Mouse (Mus musculus) urinary bladder, postnatal 36 days (tissue): ENCODE data around the gene Zfp982.
"Not testable (repeated sequence)": the region's sequence is repeated elsewhere in the genome, so short reads cannot be mapped to it uniquely, and the experiment has no call there.

Source experiments
- DNase-seq, 2 experiments: peaks; one replicate each; pipeline ENCODE4 v3.0.0; 2022; ENCODE audit warnings: low spot score in 2 of 2, mixed read lengths in 1 of 2

The Zfp982 gene

DNA sequence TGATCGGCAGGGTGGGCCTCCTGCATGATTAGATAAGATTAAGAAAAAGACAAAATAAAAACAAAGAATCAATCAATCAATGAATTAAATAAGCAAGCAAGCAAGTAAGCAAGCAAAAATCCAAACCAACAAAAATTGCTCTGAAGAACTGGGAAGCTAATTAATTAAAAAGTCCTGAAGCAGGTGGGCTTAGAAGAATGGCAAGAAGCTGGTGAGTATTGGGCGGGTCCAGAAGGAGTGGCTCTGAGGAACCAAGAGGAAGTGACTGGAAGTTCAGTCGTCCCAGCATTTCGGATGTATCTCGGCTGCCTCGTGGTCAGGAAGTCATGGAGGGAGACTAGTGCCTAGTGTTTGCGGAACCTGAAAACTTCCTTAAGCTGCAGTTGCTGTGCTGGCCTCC, at the start of gene Zfp982:
TSS of gene Zfp982 (plus strand) at position 301 of the 400 bp plus-strand sequence.
- DNase-seq: not testable (repeated sequence)

- not testable (repeated sequence) for DNase-seq
Measured at GRCm38 (mm10) chr4:147442649-147443553, 49.3 kb upstream of the Zfp982 start.

DNA sequence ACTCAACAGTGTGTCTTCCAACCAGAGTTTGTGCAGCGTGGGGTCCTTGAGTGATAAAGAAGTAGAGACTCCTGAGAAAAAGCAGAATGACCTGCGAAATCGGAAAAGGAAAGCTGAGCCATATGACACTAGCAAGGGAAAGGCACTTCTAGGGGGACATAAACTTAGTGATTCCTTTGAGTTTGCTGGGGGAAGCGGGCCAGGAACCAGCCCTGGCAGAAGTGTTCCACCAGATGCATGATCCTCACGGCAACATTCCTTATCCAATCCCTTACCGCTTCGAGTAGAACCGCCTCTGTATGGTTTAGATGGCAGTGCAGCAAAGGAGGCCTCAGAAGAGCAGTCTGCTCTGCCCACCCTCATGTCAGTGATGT, 48.7 kb upstream of the Zfp982 start:
- DNase-seq: not testable (repeated sequence)

DNA sequence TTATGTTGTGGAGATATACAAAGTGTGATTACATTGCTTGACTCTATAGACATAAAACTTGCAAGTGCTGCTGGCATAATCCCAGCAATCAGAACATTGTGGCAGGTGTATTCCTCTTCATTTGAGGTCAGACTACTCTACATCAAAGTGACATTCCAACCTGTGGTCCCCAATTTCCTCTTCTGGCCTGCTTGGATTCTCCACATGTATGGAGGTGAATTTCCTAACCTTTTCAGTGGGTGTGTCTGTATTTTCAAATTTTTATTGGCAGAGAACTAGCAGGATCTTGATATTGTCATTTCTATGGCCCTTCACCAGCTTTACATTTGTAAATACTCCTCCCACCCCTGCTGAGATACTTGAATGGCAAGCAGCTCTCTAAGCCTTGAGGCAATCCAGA, 46.8 kb upstream of the Zfp982 start:
- not testable (repeated sequence) for DNase-seq

GRCm38 (mm10) chr4:147448358-147448757, 43.9 kb upstream of the Zfp982 start:
- no peak for DNase-seq

GRCm38 (mm10) chr4:147449099-147449581, 43.1 kb upstream of the Zfp982 start:
- no peak for DNase-seq

- DNase-seq: not testable (repeated sequence)
Measured at GRCm38 (mm10) chr4:147449986-147450385, 42.2 kb upstream of the Zfp982 start.

- not testable (repeated sequence) for DNase-seq
Measured at GRCm38 (mm10) chr4:147467207-147467606, 25.0 kb upstream of the Zfp982 start.

- DNase-seq: not testable (repeated sequence)
Measured at GRCm38 (mm10) chr4:147498772-147499613, 6.8 kb downstream of the Zfp982 start.

DNA sequence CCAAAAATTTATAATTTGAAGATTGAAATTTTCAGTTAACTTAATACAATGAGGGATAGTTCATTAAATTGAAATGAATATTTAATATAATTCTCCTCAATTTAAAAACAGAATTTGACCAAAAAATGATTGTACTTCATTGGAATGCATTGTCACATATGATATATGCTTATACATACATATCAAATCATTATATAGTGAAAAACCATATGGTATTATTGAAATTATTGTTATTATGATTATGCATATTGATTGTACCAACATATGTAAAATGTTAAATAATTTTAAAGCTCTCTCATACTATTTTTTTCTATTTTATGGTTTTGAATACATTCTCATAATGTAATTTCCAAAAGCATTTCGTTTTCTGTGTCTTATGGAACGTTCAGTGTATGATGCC, 17.0 kb downstream of the Zfp982 start:
- no peak for DNase-seq

- DNase-seq: no peak
Measured at GRCm38 (mm10) chr4:147518981-147519380, 26.8 kb downstream of the Zfp982 start.

GRCm38 (mm10) chr4:147520100-147520499, 27.9 kb downstream of the Zfp982 start:
- DNase-seq: no peak

DNA sequence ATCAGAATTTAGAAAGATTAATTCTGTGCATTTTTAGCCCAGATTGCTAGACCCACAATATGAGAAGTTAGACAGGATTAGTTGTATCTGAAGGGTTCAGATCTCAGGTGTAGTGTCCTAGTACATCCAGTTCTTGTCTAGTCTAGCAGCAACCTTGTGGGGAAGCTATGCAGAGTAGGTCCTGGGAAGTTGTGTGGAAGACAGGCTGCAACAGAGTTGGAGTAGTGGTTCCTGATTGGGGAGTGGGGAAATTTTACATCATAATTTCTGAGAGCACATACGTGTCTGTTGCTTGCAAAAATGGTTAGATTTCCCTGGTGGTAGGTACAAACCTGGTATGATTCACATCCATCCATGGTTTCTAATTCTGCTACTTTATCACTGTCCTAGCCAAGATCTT, 32.9 kb downstream of the Zfp982 start:
- no peak for DNase-seq

DNA sequence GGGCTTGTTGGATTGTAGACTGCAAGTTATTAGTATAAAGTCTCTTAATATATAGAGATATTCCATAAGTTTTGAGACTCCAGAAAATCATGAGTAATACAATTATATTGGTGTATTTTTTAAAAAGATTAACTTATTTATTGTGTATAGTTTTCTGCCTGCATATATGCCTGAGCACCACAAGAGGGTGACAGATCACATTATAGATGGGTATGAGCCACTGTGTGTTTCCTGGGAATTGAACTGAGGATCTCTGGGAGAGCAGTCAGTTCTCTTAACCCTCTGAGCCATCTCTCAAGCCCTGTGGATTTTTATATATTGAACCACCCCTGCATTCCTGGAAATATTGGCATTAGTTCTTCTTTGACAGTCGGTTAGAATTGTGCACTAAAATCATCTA, 38.1 kb downstream of the Zfp982 start:
- DNase-seq: no peak

GRCm38 (mm10) chr4:147535916-147536315, 43.7 kb downstream of the Zfp982 start:
- DNase-seq: not testable (repeated sequence)

GRCm38 (mm10) chr4:147537702-147538101, 45.5 kb downstream of the Zfp982 start:
- DNase-seq: no peak

DNA sequence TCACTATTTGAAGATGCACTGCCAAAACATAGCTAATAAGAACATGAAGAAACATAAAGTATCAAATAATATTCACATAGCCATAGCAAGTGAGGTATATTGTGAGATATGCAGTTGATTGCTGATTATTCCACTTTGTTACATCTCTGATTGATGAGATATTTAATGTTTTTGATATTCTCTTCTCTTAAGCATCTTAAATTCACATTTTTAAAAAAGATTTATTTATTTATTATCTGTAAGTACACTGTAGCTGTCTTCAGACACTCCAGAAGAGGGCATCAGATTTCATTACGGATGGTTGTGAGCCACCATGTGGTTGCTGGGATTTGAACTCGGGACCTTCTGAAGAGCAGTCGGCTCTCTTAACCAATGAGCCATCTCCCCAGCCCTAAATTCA, 47.7 kb downstream of the Zfp982 start, which contains the start of gene Gm16503:
TSS of gene Gm16503 (plus strand) at position 301 of the 400 bp plus-strand sequence.
- not testable (repeated sequence) for DNase-seq

DNA sequence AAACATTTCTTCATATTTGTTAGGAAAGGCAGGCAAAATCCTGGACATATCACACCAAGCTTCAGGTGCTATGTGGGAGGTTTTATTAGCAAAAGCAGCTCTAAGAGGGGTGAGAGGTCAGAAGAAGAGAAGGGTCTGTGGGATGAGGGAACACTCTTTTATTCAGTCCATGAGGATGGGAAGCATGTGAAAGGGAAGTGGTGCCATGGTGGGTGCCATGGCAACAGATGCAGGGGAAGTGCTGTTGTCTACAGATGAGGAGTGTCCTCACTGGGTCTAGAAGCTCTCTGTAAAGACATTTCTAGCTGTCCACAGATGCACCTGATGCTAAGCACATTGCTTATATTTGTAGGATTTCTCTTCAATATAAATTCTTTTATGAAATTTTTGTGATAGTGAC, 48.9 kb downstream of the Zfp982 start:
- DNase-seq: no peak

DNA sequence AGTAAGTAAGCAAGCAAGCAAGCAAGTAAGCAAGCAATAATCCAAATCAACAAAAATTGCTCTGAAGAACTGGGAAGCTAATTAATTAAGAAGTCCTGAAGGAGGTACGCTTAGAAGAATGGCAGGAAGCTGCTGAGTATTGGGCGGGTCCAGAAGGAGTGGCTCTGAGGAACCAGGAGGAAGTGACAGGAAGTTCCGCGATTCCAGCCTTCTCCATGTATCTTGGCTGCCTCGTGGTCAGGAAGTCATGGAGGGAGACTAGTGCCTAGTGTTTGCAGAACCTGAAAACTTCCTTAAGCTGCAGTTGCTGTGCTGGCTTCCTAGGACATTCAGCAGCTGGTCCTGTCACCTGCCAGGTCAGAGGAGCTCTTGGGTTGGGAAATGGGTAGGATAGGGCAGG, 60.9 kb downstream of the Zfp982 start, which contains the start of gene Zfp985:
TSS of gene Zfp985 (plus strand) at position 207 of the 400 bp plus-strand sequence.
- DNase-seq: not testable (repeated sequence)

GRCm38 (mm10) chr4:147554361-147554760, 62.1 kb downstream of the Zfp982 start:
- DNase-seq: not testable (repeated sequence)

DNA sequence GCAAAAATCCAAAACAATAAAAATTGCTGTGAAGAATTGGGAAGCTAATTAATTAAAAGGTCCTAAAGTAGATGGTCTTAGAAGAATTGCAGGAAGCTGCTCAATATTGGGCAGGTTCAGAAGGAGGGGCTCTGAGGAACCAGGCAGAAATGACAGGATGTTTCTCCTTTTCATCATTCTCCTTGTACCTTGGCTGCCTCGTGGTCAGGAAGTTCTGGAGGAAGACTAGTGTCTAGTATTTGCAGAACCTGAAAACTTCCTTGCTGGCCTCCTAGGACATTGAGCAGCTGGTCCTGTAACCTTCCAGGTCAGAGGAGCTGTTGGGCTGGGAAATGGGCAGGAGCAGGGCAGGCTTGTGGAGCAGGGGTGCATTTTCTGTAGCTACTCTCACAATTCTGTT, 64.7 kb downstream of the Zfp982 start:
- DNase-seq: not testable (repeated sequence)

DNA sequence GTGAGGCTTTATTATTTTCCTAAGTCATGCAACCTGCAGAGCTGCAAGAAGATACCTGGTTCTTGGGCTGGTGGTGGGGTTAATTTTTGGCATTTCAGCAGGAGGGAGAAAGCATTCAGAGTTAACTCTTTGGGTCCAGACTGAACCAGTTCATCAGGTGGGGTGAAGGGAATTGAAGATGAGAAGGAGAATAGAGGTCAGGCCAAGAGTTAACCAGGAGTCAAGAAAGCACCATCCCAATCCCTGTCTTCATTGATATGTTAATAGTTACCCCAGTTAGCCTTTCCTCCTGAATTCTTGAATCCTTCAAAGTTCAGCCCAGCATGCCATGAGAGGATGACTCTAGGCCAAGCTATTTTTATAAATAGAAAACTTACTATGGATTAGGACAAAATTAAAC, 65.8 kb downstream of the Zfp982 start:
- not testable (repeated sequence) for DNase-seq
